Mouse (Mus musculus) liver, postnatal 0 days (tissue): ENCODE measurements at regions not wholly inside any gene's neighbourhood (a gene's known extent, or its start where the extent isn't known, plus 50 kb on each side); places are given as distances from the start of the nearest gene placed in this dataset.

Experiments used
- CTCF ChIP-seq: sonication (generic); IDR thresholded peaks from 2 replicates; pipeline ENCODE4 v1.5.1; 2016; ENCODE audit warnings: antibody characterized with exemption, low read depth
- EP300 ChIP-seq: IDR thresholded peaks from 2 replicates; pipeline ENCODE4 v1.6.1; 2016; ENCODE audit warnings: antibody characterized with exemption, low read depth, mild to moderate bottlenecking

DNA sequence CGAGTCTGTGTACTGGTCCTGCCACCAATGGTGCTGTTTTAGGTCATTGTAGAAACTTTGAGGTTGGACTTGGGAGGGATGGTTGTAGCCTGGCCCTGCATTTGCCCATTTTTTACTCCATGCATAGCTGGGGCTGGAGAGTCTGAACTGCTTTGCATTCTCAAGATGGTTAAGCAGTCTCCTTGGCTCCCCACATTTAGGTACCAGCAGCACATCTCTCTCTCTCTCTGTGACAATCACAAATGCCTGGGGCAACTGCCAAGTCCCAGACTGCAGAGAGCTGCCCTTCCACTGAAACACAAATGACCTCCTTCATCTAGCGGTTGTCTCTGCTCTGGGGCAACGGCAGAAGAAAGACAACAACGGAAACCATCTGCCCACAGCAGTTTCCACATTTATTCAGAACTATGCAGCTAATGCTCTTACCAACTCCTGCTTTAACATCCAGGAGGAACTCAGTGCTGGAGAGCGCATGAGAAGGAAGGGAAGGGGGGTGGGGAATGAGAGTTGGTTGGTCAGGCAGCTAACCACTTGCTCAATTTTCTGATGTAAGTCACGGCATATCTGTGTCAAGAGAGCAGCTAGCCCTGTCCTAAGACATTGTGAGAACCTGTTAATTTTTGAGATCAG, 269.9 kb downstream of the Rnf144a start:
- TF ChIP-seq CTCF (no peak), EP300 (no peak)
